Mouse (Mus musculus): Measurements from ENCODE around the gene Tbxas1. TPM values are rescaled to one million over a fixed set of nuclear protein-coding genes. Genes with fewer than 3 reads are reported as not detected.
A peak's percentile ranks its signal among the peaks of the same experiment; 100 is the strongest.

The Tbxas1 gene
- total and polyA plus RNA-seq, 2 experiments: 1.1 to 3.5 TPM

GRCm38 (mm10) chr6:38859819-38860218, 15.4 kb upstream of the Tbxas1 start:
- WGBS: 92% methylated on average over 1 of the region's 1 CpGs
- peak overlapping the region; percentile 51 for H3K27ac ChIP-seq (replicated peaks; ENCODE audit: insufficient read depth, low read depth, low read length)
- DNase-seq (ENCODE audit: extremely low read depth, low read depth, low spot score): no peak
- H3K27me3 ChIP-seq (ENCODE audit: control insufficient read depth, insufficient read depth, low read length): no peaks in the 10 kb centered on the region
- no peaks in the 10 kb centered on the region for H3K36me3 ChIP-seq (ENCODE audit: control insufficient read depth, insufficient read depth, low read length)
- H3K4me1 ChIP-seq (ENCODE audit: control insufficient read depth, insufficient read depth, low read length): peaks cover 31% of the 10 kb centered on the region
- H3K9ac ChIP-seq (ENCODE audit: low read depth, low read length): no peak overlapping the region
- no peak overlapping the region for H3K4me3 ChIP-seq (ENCODE audit: insufficient read depth, low read depth, low read length)
- H3K79me2 ChIP-seq (ENCODE audit: control insufficient read depth, insufficient read depth, low read length): peaks cover 31% of the 10 kb centered on the region
- TF ChIP-seq POLR2A (IDR thresholded peaks at IDR 0.05; ENCODE audit: extremely low read depth, insufficient read depth, low read length) (no peak), CTCF (IDR thresholded peaks at IDR 0.05; ENCODE audit: low read depth, low read length) (no peak)

GRCm38 (mm10) chr6:38860301-38860700, 14.9 kb upstream of the Tbxas1 start:
- no peak for TF ChIP-seq CTCF (IDR thresholded peaks at IDR 0.05; ENCODE audit: low read depth, low read length)
- no peak for TF ChIP-seq POLR2A (IDR thresholded peaks at IDR 0.05; ENCODE audit: extremely low read depth, insufficient read depth, low read length)
- no peak overlapping the region for H3K9ac ChIP-seq (ENCODE audit: low read depth, low read length)
- no peaks in the 10 kb centered on the region for H3K27me3 ChIP-seq (ENCODE audit: control insufficient read depth, insufficient read depth, low read length)
- peaks cover 34% of the 10 kb centered on the region for H3K79me2 ChIP-seq (ENCODE audit: control insufficient read depth, insufficient read depth, low read length)
- no peaks in the 10 kb centered on the region for H3K36me3 ChIP-seq (ENCODE audit: control insufficient read depth, insufficient read depth, low read length)
- H3K4me3 ChIP-seq (ENCODE audit: insufficient read depth, low read depth, low read length): no peak overlapping the region
- 59% methylated on average over 2 of the region's 2 CpGs for WGBS
- DNase-seq (ENCODE audit: extremely low read depth, low read depth, low spot score): peak; percentile 83
- H3K27ac ChIP-seq (replicated peaks; ENCODE audit: insufficient read depth, low read depth, low read length): peak overlapping the region; percentile 68
- H3K4me1 ChIP-seq (ENCODE audit: control insufficient read depth, insufficient read depth, low read length): peaks cover 29% of the 10 kb centered on the region

- no peak overlapping the region for H3K27ac ChIP-seq (replicated peaks; ENCODE audit: insufficient read depth, low read depth, low read length)
- H3K9ac ChIP-seq (ENCODE audit: low read depth, low read length): no peak overlapping the region
- TF ChIP-seq POLR2A (IDR thresholded peaks at IDR 0.05; ENCODE audit: extremely low read depth, insufficient read depth, low read length): no peak
- TF ChIP-seq CTCF (IDR thresholded peaks at IDR 0.05; ENCODE audit: low read depth, low read length): no peak
- DNase-seq (ENCODE audit: extremely low read depth, low read depth, low spot score): no peak
- H3K4me1 ChIP-seq (ENCODE audit: control insufficient read depth, insufficient read depth, low read length): peaks cover 44% of the 10 kb centered on the region
- H3K79me2 ChIP-seq (ENCODE audit: control insufficient read depth, insufficient read depth, low read length): peaks cover 38% of the 10 kb centered on the region
- no peaks in the 10 kb centered on the region for H3K27me3 ChIP-seq (ENCODE audit: control insufficient read depth, insufficient read depth, low read length)
- WGBS: 81% methylated on average over 3 of the region's 3 CpGs
- no peak overlapping the region for H3K4me3 ChIP-seq (ENCODE audit: insufficient read depth, low read depth, low read length)
- H3K36me3 ChIP-seq (ENCODE audit: control insufficient read depth, insufficient read depth, low read length): no peaks in the 10 kb centered on the region
Measured at GRCm38 (mm10) chr6:38863595-38863994, 11.6 kb upstream of the Tbxas1 start.

GRCm38 (mm10) chr6:38865805-38866204, 9.4 kb upstream of the Tbxas1 start:
- peak overlapping the region; percentile 62 for H3K27ac ChIP-seq (replicated peaks; ENCODE audit: insufficient read depth, low read depth, low read length)

GRCm38 (mm10) chr6:38866357-38866756, 8.8 kb upstream of the Tbxas1 start:
- Histone ChIP-seq H3K36me3 (ENCODE audit: control insufficient read depth, insufficient read depth, low read length) (no peaks in the 10 kb centered on the region), H3K4me3 (ENCODE audit: insufficient read depth, low read depth, low read length) (no peak overlapping the region), H3K9ac (ENCODE audit: low read depth, low read length) (no peak overlapping the region), H3K27me3 (ENCODE audit: control insufficient read depth, insufficient read depth, low read length) (no peaks in the 10 kb centered on the region), H3K27ac (replicated peaks; ENCODE audit: insufficient read depth, low read depth, low read length) (peak overlapping the region; percentile 62), H3K79me2 (ENCODE audit: control insufficient read depth, insufficient read depth, low read length) (peaks cover 31% of the 10 kb centered on the region), H3K4me1 (ENCODE audit: control insufficient read depth, insufficient read depth, low read length) (peaks cover 40% of the 10 kb centered on the region)
- peak; percentile 80 for DNase-seq (ENCODE audit: extremely low read depth, low read depth, low spot score)
- no peak for TF ChIP-seq CTCF (IDR thresholded peaks at IDR 0.05; ENCODE audit: low read depth, low read length)
- TF ChIP-seq POLR2A (IDR thresholded peaks at IDR 0.05; ENCODE audit: extremely low read depth, insufficient read depth, low read length): no peak
- 29% methylated on average over 1 of the region's 1 CpGs for WGBS

More at GRCm38 (mm10) chr6:38865805-38866204, 9.4 kb upstream of the Tbxas1 start:
- no peaks in the 10 kb centered on the region for H3K27me3 ChIP-seq (ENCODE audit: control insufficient read depth, insufficient read depth, low read length)
- H3K4me3 ChIP-seq (ENCODE audit: insufficient read depth, low read depth, low read length): no peak overlapping the region
- no peak overlapping the region; the same call in 1 of the 2 replicates for H3K9ac ChIP-seq (ENCODE audit: low read depth, low read length)
- peaks cover 43% of the 10 kb centered on the region for H3K4me1 ChIP-seq (ENCODE audit: control insufficient read depth, insufficient read depth, low read length)
- DNase-seq (ENCODE audit: extremely low read depth, low read depth, low spot score): peak; percentile 55
- no peak for TF ChIP-seq POLR2A (IDR thresholded peaks at IDR 0.05; ENCODE audit: extremely low read depth, insufficient read depth, low read length)
- TF ChIP-seq CTCF (IDR thresholded peaks at IDR 0.05; ENCODE audit: low read depth, low read length): no peak
- peaks cover 31% of the 10 kb centered on the region for H3K79me2 ChIP-seq (ENCODE audit: control insufficient read depth, insufficient read depth, low read length)
- H3K36me3 ChIP-seq (ENCODE audit: control insufficient read depth, insufficient read depth, low read length): no peaks in the 10 kb centered on the region

- H3K79me2 ChIP-seq (ENCODE audit: control insufficient read depth, insufficient read depth, low read length): peaks cover 31% of the 10 kb centered on the region
- H3K9ac ChIP-seq (ENCODE audit: low read depth, low read length): no peak overlapping the region
- peak; percentile 84 for DNase-seq (ENCODE audit: extremely low read depth, low read depth, low spot score)
- no peak overlapping the region for H3K4me3 ChIP-seq (ENCODE audit: insufficient read depth, low read depth, low read length)
- peak overlapping the region; percentile 62 for H3K27ac ChIP-seq (replicated peaks; ENCODE audit: insufficient read depth, low read depth, low read length)
- H3K4me1 ChIP-seq (ENCODE audit: control insufficient read depth, insufficient read depth, low read length): peaks cover 41% of the 10 kb centered on the region
- 22% methylated on average over 2 of the region's 2 CpGs for WGBS
- no peaks in the 10 kb centered on the region for H3K27me3 ChIP-seq (ENCODE audit: control insufficient read depth, insufficient read depth, low read length)
- no peak for TF ChIP-seq POLR2A (IDR thresholded peaks at IDR 0.05; ENCODE audit: extremely low read depth, insufficient read depth, low read length)
- TF ChIP-seq CTCF (IDR thresholded peaks at IDR 0.05; ENCODE audit: low read depth, low read length): no peak
- no peaks in the 10 kb centered on the region for H3K36me3 ChIP-seq (ENCODE audit: control insufficient read depth, insufficient read depth, low read length)
Measured at GRCm38 (mm10) chr6:38866761-38867160, 8.4 kb upstream of the Tbxas1 start.
